Mouse (Mus musculus): ENCODE measurements around the gene 2310034G01Rik.

2310034G01Rik gene

DNA sequence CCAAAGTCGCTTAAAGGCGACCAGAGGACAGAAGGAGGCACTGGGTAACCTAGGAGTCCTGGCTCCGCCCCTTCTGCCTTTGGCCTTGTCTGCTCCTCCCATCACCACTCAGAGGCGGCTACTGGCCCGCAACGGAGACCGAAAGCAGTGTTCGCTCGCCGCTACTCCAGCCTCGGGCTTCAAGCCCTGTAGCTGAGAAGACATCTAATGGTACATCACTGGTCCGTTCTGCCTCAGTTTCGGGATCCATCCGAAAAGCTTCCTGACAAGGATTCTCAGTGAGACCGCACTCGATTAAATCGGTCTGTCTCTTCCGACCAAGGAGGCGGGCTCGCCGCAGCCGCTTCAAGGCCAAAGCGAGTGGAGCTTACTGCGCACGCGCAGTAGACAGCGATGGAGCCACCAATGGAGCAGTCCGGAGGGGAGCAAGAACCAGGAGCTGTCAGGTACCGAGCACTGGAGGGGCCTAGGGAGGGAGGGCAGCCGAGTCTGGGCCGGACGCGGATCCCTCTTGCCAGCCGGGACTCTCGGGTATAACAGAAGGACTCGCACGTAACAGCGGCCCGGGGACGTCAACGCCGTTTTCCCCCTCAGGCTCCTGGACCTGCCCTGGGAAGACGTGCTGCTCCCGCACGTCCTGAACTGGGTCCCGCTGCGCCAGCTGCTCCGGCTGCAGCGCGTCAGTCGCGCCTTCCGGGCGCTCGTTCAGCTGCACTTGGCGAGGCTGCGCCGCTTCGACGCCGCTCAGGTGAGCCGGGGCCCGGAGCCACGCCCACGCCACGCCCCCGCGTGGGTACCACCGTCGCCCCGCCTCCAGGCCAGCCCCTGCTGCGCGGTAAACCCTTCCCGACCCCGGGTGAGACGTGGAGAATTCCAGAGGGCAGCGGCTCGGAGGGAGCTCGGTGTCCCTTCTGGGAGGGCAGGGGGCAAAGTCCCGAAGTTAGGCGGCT is 21.7 kb downstream of the 2310034G01Rik start, which contains the start of gene Fbxl15:
Gene Fbxl15, plus strand, starts transcription at position 104 of the 950 bp plus-strand sequence.
- peak; percentile 97 for DNase-seq (ENCODE audit: low read depth, low spot score)

DNA sequence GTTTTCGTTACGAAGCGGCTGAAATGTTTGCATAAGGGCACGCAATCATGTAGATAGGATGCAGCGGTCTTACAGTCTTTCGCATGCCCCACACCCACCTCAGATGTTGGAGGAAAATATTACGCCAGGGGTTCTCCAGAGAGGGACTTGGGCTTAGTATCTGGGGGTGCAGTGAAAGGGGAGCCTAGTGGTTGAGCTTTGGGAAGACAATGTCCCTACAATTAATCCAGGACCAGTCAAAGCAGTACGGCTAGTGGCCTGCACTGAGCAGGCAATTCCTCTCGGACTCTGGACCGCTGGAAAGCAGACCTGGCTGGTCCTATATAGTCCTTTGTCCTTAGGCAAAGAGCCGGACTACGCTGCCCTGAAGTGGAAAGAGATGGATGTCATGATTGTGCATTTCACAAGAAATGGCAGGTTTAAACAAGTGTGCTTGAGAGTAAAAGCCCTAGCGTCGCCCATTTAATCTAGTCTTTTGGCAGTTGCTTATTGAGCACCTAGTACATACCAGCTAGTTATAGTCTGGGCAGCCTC is 22.5 kb downstream of the 2310034G01Rik start:
- DNase-seq (ENCODE audit: low read depth, low spot score), result no peak

DNA sequence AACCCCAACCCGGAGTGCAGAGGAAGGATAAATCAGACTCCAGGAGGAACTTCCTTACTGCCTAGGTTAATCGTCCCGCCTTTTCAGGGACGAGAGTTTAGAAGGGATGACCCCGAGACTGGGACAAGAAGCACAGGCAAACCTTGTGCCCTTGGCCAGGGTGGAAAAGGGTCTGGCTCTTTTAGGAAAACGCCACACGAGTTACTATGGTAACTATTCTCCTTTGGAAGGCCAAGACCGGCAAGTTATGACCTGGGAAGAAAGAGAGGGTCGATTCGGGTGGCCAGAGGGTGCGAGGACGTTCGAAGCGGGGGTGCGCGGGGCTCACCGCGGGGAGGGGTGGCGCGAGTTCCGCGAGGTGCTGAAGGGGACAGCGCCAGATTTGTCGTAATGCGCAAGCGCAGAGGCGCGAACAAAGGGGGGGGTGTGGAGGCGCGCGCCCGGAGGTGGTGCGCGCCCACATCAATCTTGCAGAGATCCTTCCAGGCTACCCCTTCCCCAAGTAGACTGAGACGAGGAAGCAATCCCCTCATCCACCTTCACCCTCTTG is 23.3 kb downstream of the 2310034G01Rik start, which contains the start of gene Psd:
Gene Psd, minus strand, starts transcription at position 401 of the 550 bp plus-strand sequence.
- DNase-seq (ENCODE audit: low read depth, low spot score), result no peak

DNA sequence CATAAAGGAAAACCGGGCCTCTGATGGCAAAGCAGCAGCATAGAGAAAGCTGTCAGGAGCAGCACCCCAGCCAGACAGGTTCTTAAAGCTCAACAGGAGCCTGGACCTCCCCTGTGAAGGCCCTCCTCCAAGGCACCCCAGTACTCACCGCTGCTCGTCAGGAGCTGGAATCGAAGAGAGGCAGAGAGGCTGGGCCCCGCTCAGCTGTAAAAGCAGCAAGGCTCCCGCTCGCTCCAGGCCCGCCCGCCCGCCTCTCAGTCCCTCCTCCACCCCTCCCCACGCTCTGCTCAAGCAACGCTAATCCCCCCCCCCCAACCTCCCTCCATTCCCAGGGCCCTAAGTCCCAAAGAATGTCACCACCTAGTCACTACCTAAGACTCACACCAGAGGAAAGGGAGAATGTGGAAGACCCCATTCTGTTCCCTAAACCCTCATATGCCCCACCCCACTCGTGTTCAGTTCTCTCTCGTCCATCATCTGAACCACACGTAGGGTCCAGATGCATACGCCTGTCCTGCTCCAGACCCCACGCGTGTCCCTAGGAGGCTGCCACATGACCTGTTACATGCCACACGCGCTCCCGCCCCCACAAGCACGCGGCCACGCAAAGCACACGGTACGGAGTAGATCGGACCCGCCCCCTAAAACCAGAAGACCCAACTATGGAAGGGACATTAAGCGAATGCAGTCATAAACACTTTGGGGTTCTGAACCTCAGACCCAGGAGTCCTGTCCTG is 23.9 kb downstream of the 2310034G01Rik start:
- DNase-seq (ENCODE audit: low read depth, low spot score), result no peak

DNA sequence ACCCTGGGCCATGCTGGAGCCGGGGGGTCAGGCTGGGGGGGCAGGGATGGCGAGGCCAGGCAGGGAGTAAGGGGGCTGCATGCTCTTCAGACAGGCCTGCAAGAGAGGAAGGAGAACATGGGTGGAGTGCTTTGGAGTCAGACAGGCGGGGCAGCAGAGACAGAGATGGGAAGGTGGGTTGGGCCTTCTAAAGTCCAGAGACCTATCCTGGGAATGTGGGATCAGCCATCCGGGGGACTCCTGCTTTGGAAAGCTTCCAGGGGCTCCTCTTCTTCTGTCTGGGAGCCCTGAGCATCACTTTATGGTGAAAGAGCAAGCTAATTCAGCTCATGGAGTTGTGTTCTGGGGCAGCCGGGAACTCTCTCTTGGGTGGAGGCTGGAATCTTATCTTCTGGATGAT is 25.2 kb downstream of the 2310034G01Rik start:
- no peak for DNase-seq (ENCODE audit: low read depth, low spot score)

DNA sequence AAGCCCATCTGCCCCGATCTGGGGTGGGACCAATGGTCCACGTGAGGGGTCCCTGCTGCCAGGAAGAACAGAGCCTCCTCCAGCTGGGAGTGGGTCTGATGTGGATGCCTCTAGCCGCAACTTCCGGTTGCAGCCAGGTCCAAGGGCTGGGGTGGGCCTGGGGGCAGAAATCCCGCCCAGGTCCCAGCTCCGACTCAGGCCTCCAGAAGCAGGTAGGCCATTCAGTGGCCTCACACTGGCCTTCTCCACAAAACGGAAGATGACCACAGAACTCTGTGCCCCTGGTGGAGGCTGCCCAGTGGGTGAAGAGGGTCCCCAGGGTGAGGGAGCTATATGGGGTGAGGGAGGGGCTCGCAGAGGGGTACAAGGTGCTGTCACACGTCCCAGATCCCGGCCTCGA is 25.7 kb downstream of the 2310034G01Rik start:
- no peak for DNase-seq (ENCODE audit: low read depth, low spot score)

DNA sequence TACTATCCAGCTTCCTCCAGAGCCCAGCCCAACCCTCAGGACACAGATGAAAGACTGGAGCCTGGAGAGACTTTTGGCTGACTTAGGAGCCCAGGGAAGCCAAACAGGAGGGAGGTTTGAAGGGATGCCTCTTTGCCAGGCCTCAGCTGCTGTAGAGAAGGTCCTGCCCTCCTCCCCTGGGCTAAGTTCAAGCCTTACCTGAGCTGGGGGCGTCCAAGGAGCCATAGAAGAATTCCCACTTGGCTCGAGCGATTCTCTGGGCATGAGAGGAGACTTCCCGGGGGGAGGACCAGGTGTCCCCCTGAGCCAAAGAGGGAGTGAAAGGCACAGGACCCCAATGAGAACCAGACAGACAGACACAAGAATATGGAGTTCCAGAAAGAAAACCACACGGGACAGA is 26.4 kb downstream of the 2310034G01Rik start:
- DNase-seq (ENCODE audit: low read depth, low spot score), result no peak

DNA sequence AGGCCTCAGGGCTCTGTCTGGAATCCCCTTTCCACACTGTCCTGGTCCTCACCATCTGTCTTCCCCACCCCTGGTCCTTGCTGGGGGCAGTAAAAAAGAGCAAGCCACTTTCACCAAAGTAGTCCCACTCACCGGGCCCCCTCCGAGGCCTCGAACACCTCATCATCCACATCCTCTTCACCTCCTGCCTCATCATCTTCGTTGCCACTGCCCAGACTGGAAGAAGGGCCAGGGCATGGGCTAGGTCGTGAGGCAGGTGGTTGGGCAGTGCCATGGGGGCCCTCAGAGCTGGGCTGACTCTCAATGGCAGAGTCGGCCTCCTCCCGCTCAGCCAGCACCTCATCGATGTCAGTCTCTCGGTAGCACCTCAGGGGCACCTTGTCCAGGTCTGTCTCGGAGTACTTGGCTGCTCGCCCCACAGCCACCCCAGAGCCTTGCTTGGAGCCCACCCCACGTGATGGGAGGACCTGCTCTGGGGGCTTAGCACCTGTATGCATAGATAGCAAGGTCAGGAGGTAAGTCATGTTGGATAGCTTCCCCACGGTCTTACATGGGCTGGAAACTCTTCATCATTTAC is 27.0 kb downstream of the 2310034G01Rik start:
- DNase-seq (ENCODE audit: low read depth, low spot score), result no peak

DNA sequence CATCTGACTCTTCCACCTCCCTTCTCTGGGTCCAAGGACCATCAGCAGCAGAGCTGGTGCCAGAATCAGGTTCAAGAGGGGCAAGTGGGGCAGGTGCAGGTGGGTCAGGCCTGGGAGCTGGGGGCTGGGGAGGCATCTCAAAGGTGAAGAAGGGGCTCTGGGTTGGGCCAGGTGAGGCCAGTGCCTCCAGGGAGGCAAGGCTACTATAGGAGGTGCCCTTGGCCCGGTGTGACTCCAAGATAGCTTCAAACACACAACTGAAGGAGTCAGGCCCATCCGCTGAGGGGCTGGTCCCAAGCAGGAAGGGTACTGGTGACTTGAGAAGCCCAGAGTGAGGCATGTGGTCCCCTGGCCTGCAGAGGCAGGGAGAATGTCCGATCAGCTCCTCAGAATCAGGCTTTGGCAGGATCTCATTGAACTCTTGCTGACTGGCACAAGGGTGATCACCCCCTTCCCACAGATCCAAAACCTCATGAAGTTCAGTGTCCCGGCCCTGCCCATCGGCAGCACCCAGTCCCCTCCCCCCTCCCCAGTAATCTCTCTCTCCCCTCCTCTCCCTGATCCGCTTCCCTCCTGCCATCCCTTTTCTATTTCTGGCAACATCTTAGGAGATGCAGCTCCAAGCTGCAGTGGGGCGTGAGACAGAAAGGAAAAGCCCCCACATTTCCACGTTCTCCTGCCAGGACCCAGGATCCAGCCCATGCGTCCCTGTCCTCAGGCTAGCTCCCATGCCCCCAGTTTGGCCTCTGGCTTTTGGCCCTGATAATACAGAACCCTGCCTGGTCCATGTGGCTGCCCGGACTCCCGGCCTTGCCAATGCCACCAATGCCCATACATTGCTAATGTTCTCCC is 27.7 kb downstream of the 2310034G01Rik start:
- DNase-seq (ENCODE audit: low read depth, low spot score), result no peak

DNA sequence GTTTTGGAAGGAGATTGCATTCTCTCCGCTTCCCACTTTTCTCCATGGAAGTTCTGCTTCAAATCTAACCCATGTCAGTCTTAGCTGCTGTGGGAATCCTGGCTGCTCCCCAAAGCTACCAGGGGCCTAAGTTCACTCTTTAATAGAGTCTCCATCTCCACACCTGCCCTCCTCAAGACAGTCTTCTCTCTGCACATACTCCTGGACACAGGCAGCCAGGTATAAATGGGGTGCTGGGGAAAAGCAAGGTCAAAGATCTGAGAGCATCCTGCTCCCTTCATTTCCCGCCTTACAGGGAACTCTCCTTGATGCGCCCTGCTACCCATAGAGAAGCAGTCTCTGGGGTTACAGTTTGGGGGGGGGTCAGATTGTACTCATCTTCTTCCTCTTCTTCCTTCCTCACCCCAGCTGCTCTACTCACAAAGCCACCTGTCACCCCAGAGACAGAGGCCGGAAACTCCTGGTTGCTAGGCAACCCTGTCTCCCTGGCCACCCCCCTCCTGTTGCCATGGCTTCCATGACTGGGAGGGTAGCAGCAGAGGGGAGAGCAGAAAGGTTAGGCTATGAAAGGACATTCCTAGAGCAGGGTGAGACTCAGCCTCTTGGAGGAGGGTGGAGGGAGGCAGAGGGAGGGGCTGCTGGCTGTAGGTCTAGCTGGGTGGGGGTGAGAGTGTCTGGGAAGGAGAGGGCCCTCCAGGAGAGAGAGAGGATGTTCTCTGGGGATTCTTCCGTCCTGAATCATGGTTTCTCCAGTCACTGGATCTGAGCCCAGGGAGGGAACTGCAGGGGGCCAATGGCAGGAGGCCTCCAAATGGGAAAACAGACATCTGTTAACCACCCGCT is 28.8 kb downstream of the 2310034G01Rik start:
- no peak for DNase-seq (ENCODE audit: low read depth, low spot score)

DNA sequence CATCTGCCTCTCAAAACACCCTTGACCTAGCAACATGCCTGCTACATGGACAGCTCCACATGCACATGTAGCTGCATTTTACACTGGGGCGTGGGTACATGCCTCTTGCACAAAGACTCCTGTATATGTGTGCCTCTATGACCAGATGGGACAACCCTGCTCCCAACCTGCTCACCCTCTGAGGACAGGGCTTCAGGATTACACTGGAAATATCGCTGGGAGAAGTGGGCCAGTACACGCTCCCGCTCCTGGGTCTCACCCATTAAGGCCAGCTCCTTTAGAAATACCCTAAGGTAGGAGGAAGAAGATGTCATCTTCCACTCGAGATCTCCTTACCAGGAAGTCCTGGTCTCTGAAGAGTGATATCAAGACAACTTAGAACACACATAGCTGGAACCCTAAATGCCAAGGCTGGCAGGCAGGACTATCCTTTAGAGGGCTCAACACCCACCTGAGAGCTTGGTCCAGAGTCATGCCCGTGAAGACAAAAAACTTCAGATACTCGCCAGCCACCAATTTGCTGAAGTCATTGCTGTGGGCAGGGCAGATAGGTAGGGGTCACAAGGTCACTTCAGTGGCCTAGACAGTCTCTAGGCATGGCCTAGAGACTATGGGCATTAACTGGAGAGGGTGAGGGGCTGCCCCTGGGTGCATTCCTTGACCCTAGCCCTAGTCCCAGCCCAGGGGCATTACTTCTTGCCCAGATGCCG is 29.9 kb downstream of the 2310034G01Rik start:
- no peak for DNase-seq (ENCODE audit: low read depth, low spot score)

DNA sequence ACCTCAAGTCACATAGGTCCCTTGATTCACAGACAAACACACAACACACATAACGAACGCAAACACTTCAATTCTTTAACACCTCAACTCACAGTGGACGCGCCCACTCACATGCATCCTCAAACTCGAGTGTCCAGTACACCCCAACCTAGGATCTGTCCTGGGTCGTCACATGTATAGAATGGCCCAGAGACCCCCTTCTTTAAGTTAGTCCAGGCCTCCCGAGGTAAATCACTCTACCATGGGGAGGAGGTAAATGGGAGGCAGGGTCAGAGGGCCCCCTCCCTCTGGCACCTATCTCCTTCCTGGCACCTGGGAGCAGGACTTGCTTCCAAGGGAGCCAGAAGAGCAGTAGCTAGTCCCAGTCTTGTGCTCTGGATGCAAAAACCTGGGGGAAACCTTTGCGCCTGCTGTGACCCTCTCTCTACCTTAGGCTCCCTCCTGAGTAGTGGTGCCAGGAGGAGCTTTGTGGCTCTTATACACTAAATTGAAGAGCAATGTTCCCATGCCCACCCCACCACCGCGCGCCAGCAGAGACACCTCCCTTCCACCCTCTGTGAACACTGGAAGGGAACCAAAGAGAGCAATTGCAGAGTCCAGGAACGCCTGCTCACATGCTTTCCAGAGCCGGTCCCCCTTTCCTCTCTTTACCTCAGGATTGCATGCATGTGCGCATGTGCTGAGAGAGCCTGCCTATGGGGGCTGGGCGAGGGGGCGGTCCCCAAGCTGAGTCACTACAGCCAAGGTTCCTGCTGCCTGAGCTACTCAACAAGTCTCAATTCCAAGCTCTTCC is 31.3 kb downstream of the 2310034G01Rik start:
- no peak for DNase-seq (ENCODE audit: low read depth, low spot score)

DNA sequence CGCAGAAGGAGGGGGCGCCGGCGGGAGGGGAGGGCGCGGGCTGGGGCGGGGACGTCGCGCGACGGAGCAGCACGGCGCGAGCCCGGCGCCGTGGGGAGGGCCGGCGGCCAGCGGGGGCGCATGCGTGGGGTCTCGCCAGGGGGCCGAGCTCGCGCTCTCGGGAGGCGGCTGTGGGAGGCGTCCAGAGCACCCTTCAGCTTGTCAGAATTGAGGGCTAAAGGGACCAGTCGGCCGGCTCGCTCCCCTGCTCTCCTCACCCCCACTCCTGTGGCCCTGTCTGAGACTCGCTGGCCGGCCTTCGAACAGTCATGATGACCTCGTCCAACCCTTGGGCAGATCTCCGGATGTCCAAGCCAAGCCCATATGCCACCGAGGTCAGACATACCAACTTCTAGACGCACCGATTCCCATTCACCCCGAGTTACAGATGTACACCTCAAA is 32.1 kb downstream of the 2310034G01Rik start:
- DNase-seq (ENCODE audit: low read depth, low spot score), result no peak

DNA sequence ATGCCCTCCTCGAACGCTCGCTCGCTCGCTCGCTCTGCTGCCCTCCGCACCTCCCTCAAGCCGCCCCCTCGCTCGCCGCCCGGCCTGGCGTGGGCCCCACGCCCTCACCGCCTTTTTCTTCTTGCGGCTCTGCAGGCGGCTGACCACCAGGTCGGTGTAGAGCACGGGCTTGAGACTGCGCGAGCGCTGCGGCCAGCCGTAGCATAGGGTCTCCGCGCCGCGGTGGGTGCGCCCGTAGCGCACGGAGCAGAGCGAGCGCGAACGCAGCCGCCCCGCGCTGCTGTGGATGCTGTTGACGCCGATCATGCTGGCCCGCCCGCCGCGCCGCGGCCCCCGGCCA is 32.6 kb downstream of the 2310034G01Rik start:
- no peak for DNase-seq (ENCODE audit: low read depth, low spot score)

DNA sequence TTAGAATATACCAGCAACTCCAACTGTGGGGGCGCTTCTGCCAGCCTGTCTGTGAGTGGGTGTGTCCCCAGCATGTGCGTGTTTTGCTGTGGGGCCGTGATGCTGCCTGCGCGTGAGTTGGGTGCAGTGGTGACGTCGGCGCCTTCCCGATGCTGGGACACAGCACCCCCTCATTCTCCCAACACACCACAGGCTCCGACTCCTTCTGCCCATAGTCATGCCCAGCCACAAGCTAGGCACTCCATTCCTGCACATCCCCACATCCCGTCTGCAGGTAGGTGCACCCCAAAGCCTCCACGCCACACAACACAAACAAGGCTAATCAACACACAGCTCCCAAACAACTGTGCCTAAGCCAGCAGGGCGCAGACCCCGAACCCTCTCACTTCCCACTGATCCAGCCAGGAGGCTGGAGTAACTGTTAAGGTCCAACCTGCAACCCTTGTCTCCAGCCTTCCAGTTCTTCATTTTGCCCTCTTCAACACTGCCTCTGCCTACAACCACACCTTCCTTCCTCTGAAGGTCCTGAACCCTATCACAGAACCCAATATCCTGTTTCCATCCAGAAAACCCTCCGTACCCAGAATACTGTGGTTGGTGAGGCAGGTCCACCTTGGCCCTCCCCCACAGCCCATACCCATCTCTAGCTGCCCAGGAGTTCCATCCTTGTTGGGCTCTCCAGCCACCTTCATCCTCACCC is 33.1 kb downstream of the 2310034G01Rik start:
- no peak for DNase-seq (ENCODE audit: low read depth, low spot score)

DNA sequence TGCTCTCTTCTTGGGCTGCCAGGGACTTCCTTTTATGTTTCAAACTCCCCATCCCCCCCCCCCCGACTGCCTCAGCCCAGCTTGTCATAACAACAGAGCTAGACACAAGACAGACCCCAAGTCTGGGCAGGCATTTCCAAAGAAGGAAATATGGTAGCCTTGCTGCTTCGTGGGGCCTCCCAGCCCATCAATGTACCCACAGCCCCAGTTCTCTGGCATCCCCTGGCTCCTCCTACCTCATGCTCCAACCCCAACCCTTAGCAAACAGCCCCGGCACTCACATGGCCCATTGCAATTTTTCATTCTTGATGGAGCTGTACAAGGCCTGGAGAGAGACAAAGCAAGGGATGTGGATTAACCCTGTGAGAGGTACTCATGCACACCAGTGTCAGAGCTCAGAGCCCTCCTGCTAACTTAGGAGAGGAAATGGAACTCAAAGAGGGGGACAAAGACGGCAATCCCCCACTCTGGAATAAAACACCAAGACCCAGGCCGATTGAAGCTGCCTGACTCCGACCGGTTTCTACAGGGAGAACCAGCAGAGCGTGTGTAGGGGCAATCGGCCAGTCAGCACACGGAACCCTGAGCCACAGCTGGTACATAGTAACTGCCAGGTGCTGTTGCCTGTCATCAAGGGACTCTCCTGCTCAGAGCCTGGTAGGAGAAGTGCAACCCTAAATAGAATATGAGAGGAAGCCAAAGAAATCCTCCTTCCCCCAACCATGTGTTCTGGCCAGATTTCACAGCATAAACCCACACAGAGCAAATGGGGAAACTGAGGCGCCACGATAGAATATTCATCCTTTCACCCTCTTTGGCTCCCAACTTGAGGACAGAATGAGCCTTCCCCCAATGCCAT is 34.1 kb downstream of the 2310034G01Rik start:
- DNase-seq (ENCODE audit: low read depth, low spot score), result no peak
